Mouse (Mus musculus): ENCODE data around the gene Ppt2. TPM values are rescaled to one million over a fixed set of nuclear protein-coding genes. Genes with fewer than 3 reads are reported as not detected.

The Ppt2 gene
- polyA plus RNA-seq, 1 experiment from 2014 or later, result 26.4 TPM

GRCm38 (mm10) chr17:34652546-34652945 is 24.2 kb upstream of the Ppt2 start:
- Histone ChIP-seq H3K4me3 (ENCODE audit: low read depth, low read length) (no peak overlapping the region), H3K4me1 (ENCODE audit: control insufficient read depth, insufficient read depth, low read length) (peaks cover 12% of the 10 kb centered on the region), H3K4me2 (no peak overlapping the region), H3K27me3 (ENCODE audit: control insufficient read depth, insufficient read depth, low read length) (no peaks in the 10 kb centered on the region), H3K9me3 (ENCODE audit: control insufficient read depth, low read length) (no peaks in the 10 kb centered on the region), H3K9ac (ENCODE audit: low read length) (no peak overlapping the region), H3K27ac (ENCODE audit: low read depth, low read length) (no peak overlapping the region), H3K36me3 (ENCODE audit: control insufficient read depth, insufficient read depth, low read length) (peaks cover 14% of the 10 kb centered on the region)
- DNase-seq (ENCODE audit: low spot score, missing footprints) (no peak), ATAC-seq (ENCODE audit: low FRiP score) (no peak)
- 89% methylated on average over 10 of the region's 10 CpGs for WGBS

GRCm38 (mm10) chr17:34651507-34652221 is 23.4 kb upstream of the Ppt2 start:
- Histone ChIP-seq H3K9ac (ENCODE audit: low read length) (no peak overlapping the region), H3K36me3 (ENCODE audit: control insufficient read depth, insufficient read depth, low read length) (peaks cover 14% of the 10 kb centered on the region), H3K4me3 (ENCODE audit: low read depth, low read length) (no peak overlapping the region), H3K27ac (ENCODE audit: low read depth, low read length) (no peak overlapping the region), H3K4me1 (ENCODE audit: control insufficient read depth, insufficient read depth, low read length) (peaks cover 13% of the 10 kb centered on the region), H3K27me3 (ENCODE audit: control insufficient read depth, insufficient read depth, low read length) (no peaks in the 10 kb centered on the region), H3K4me2 (no peak overlapping the region), H3K9me3 (ENCODE audit: control insufficient read depth, low read length) (no peaks in the 10 kb centered on the region)
- ATAC-seq (ENCODE audit: low FRiP score), result no peak
- 47% methylated on average over 19 of the region's 19 CpGs for WGBS
- DNase-seq (ENCODE audit: low spot score, missing footprints), result no peak

- H3K4me1 ChIP-seq (ENCODE audit: control insufficient read depth, insufficient read depth, low read length), result peaks cover 10% of the 10 kb centered on the region
- H3K4me3 ChIP-seq (ENCODE audit: low read depth, low read length), result no peak overlapping the region
- H3K4me2 ChIP-seq, result no peak overlapping the region
- H3K27me3 ChIP-seq (ENCODE audit: control insufficient read depth, insufficient read depth, low read length), result no peaks in the 10 kb centered on the region
- peaks cover 14% of the 10 kb centered on the region for H3K36me3 ChIP-seq (ENCODE audit: control insufficient read depth, insufficient read depth, low read length)
- ATAC-seq (ENCODE audit: low FRiP score), result no peak
- H3K9me3 ChIP-seq (ENCODE audit: control insufficient read depth, low read length), result no peaks in the 10 kb centered on the region
- 95% methylated on average over 14 of the region's 14 CpGs for WGBS
- H3K27ac ChIP-seq (ENCODE audit: low read depth, low read length), result no peak overlapping the region
- no peak for DNase-seq (ENCODE audit: low spot score, missing footprints)
- no peak overlapping the region for H3K9ac ChIP-seq (ENCODE audit: low read length)
These were observed 22.5 kb upstream of the Ppt2 start for GRCm38 (mm10) chr17:34650781-34651180.

- Histone ChIP-seq H3K9me3 (ENCODE audit: control insufficient read depth, low read length) (no peaks in the 10 kb centered on the region), H3K4me3 (ENCODE audit: low read depth, low read length) (no peak overlapping the region), H3K36me3 (ENCODE audit: control insufficient read depth, insufficient read depth, low read length) (peaks cover 14% of the 10 kb centered on the region), H3K9ac (ENCODE audit: low read length) (no peak overlapping the region), H3K4me1 (ENCODE audit: control insufficient read depth, insufficient read depth, low read length) (peaks cover 17% of the 10 kb centered on the region), H3K27me3 (ENCODE audit: control insufficient read depth, insufficient read depth, low read length) (no peaks in the 10 kb centered on the region), H3K4me2 (no peak overlapping the region), H3K27ac (ENCODE audit: low read depth, low read length) (no peak overlapping the region)
- no peak for DNase-seq (ENCODE audit: low spot score, missing footprints)
- WGBS, result 87% methylated on average over 18 of the region's 18 CpGs
- ATAC-seq (ENCODE audit: low FRiP score), result no peak
These were observed 21.0 kb upstream of the Ppt2 start for GRCm38 (mm10) chr17:34649106-34649864.

- H3K4me2 ChIP-seq, result peak overlapping the region; percentile 92
- peaks cover 17% of the 10 kb centered on the region for H3K4me1 ChIP-seq (ENCODE audit: control insufficient read depth, insufficient read depth, low read length)
- 88% methylated on average over 16 of the region's 16 CpGs for WGBS
- no peak overlapping the region for H3K27ac ChIP-seq (ENCODE audit: low read depth, low read length)
- ATAC-seq (ENCODE audit: low FRiP score), result no peak
- DNase-seq (ENCODE audit: low spot score, missing footprints), result no peak
- H3K27me3 ChIP-seq (ENCODE audit: control insufficient read depth, insufficient read depth, low read length), result no peaks in the 10 kb centered on the region
- no peak overlapping the region for H3K9ac ChIP-seq (ENCODE audit: low read length)
- peak overlapping the region; percentile 94 for H3K4me3 ChIP-seq (ENCODE audit: low read depth, low read length)
- peaks cover 14% of the 10 kb centered on the region for H3K36me3 ChIP-seq (ENCODE audit: control insufficient read depth, insufficient read depth, low read length)
- no peaks in the 10 kb centered on the region for H3K9me3 ChIP-seq (ENCODE audit: control insufficient read depth, low read length)
These were observed 20.0 kb upstream of the Ppt2 start for GRCm38 (mm10) chr17:34648141-34648890.

GRCm38 (mm10) chr17:34646906-34647787 is 18.8 kb upstream of the Ppt2 start, which contains the start of gene Atf6b:
TSS of gene Atf6b (plus strand) at chr17:34647146.
- peaks cover 10% of the 10 kb centered on the region; the same call in 1 of the 2 replicates for H3K36me3 ChIP-seq (ENCODE audit: control insufficient read depth, insufficient read depth, low read length)
- H3K27ac ChIP-seq (ENCODE audit: low read depth, low read length), result peak within 1 kb of the TSS; percentile 48; the same call in 1 of the 2 replicates
- no peaks in the 10 kb centered on the region for H3K27me3 ChIP-seq (ENCODE audit: control insufficient read depth, insufficient read depth, low read length)
- H3K9me3 ChIP-seq (ENCODE audit: control insufficient read depth, low read length), result no peaks in the 10 kb centered on the region
- H3K4me3 ChIP-seq (ENCODE audit: low read depth, low read length), result peak within 1 kb of the TSS; percentile 94
- peak; percentile 95 for DNase-seq (ENCODE audit: low spot score, missing footprints)
- H3K9ac ChIP-seq (ENCODE audit: low read length), result peak within 1 kb of the TSS; percentile 92
- peaks cover 17% of the 10 kb centered on the region for H3K4me1 ChIP-seq (ENCODE audit: control insufficient read depth, insufficient read depth, low read length)
- ATAC-seq (ENCODE audit: low FRiP score), result peak; percentile 97
- peak within 1 kb of the TSS; percentile 92 for H3K4me2 ChIP-seq
- WGBS, result 1% methylated on average over 63 of the region's 66 CpGs

- H3K36me3 ChIP-seq (ENCODE audit: control insufficient read depth, insufficient read depth, low read length), result 0 out of 2 replicates have a peak, but pooled peaks cover 6% of the 10 kb centered on the region
- no peaks in the 10 kb centered on the region for H3K9me3 ChIP-seq (ENCODE audit: control insufficient read depth, low read length)
- no peak overlapping the region for H3K9ac ChIP-seq (ENCODE audit: low read length)
- no peak overlapping the region for H3K27ac ChIP-seq (ENCODE audit: low read depth, low read length)
- DNase-seq (ENCODE audit: low spot score, missing footprints), result no peak
- no peaks in the 10 kb centered on the region for H3K27me3 ChIP-seq (ENCODE audit: control insufficient read depth, insufficient read depth, low read length)
- peaks cover 23% of the 10 kb centered on the region for H3K4me1 ChIP-seq (ENCODE audit: control insufficient read depth, insufficient read depth, low read length)
- no peak overlapping the region; the same call in 1 of the 2 replicates for H3K4me2 ChIP-seq
- WGBS, result 90% methylated on average over 30 of the region's 30 CpGs
- ATAC-seq (ENCODE audit: low FRiP score), result no peak
- H3K4me3 ChIP-seq (ENCODE audit: low read depth, low read length), result no peak overlapping the region
These were observed 17.7 kb upstream of the Ppt2 start for GRCm38 (mm10) chr17:34645831-34646511.

Data from midbrain, embryonic 11.5 days (tissue).